Comparison of ENCODE assay signal across 1 mouse cellular context in the genomic region with DNA sequence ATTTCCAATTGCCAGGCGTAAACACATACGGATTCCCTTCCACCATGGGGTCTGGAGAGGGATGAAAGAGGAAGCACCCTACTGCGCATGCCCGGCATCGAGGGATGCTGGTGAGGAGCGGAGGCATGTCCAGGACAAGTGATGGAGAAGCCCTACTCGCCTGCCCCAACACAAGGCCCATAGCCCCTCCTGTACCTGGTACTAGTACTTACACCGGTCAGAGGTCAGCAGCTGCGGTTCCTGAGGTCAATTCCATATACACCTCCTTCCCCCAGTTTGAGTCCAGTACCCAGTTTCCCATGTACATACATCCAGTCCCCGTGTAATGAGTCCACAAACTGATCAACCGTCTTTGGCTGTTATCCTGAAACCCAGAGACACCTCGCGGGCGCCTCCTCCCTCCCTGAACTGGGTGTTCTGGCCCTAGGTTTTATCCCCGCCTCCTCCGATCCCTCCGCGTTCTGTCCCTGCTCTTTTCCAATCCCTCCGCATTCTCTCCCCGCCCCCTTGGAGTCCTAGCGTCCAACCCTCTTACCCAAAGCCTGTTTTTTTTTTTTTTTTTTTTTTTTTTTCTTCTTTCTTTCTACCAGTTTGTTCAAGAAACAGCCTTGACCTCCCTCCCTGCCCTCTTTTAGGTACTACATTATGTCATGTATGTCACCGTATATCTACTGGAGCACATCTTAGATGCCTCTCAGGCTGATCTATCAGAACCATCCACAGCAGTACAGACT.
TF ChIP-seq lines count a peak whose summit lies in the region.

Gene Cpt1c, minus strand, starts transcription at position 469 of the 734 bp plus-strand sequence.

TF ChIP-seq in CH12.LX, 34 proteins besides CTCF, POLR2A, EP300 and RAD21 (continued from another document):
- TF ChIP-seq CHD1 (IDR thresholded peaks at IDR 0.05; ENCODE audit: low read depth, low read length): no peak
- no peak for TF ChIP-seq SMC3 (IDR thresholded peaks at IDR 0.05; ENCODE audit: low read depth, low read length)
- no peak for TF ChIP-seq ZKSCAN1 (IDR thresholded peaks at IDR 0.05; ENCODE audit: borderline replicate concordance, low read depth, low read length)
- TF ChIP-seq RCOR1 (conservative IDR thresholded peaks at IDR 0.05; ENCODE audit: low read depth, low read length): no peak
- no peak for TF ChIP-seq ZC3H11A (IDR thresholded peaks at IDR 0.05; ENCODE audit: low read depth, low read length)
- TF ChIP-seq NELFE (IDR thresholded peaks at IDR 0.05; ENCODE audit: low read depth, low read length): no peak; the same call in 1 of the 2 replicates
- no peak for TF ChIP-seq TCF12 (IDR thresholded peaks at IDR 0.05; ENCODE audit: low read depth, low read length)
- no peak for TF ChIP-seq KAT2A (IDR thresholded peaks at IDR 0.05; ENCODE audit: insufficient replicate concordance, low read length)
- no peak for TF ChIP-seq MAX (IDR thresholded peaks at IDR 0.05; ENCODE audit: low read length)
- TF ChIP-seq USF2 (conservative IDR thresholded peaks at IDR 0.05; ENCODE audit: low read depth, low read length): no peak
- peak; percentile 37; the same call in 1 of the 2 replicates for TF ChIP-seq ZNF384 (IDR thresholded peaks at IDR 0.05; ENCODE audit: low read depth, low read length)
- no peak for TF ChIP-seq E2F4 (IDR thresholded peaks at IDR 0.05; ENCODE audit: insufficient replicate concordance, low read depth, low read length)
- TF ChIP-seq MEF2A (IDR thresholded peaks at IDR 0.05; ENCODE audit: borderline replicate concordance, low read depth, low read length): no peak
- TF ChIP-seq MAZ (IDR thresholded peaks at IDR 0.05; ENCODE audit: low read depth, low read length): no peak
- no peak for TF ChIP-seq IRF4 (IDR thresholded peaks at IDR 0.05; ENCODE audit: low read depth, low read length)
- peak; percentile 78 for TF ChIP-seq NRF1 (IDR thresholded peaks at IDR 0.05; ENCODE audit: low read depth, low read length)
- TF ChIP-seq ELF1 (IDR thresholded peaks at IDR 0.05; ENCODE audit: low read depth, low read length): no peak
- no peak for TF ChIP-seq UBTF (IDR thresholded peaks at IDR 0.05; ENCODE audit: low read depth, low read length)
- no peak for TF ChIP-seq MXI1 (IDR thresholded peaks at IDR 0.05; ENCODE audit: low read depth, low read length)
- no peak for TF ChIP-seq MAFK (IDR thresholded peaks at IDR 0.05; ENCODE audit: insufficient replicate concordance, low read length)
- no peak for TF ChIP-seq TBP (conservative IDR thresholded peaks at IDR 0.05; ENCODE audit: low read depth, low read length)
- TF ChIP-seq MYC (IDR thresholded peaks at IDR 0.05; ENCODE audit: low read depth, low read length): no peak
- TF ChIP-seq HCFC1 (IDR thresholded peaks at IDR 0.05; ENCODE audit: low read depth, low read length): no peak
- no peak for TF ChIP-seq PAX5 (IDR thresholded peaks at IDR 0.05; ENCODE audit: low read length)
- no peak for TF ChIP-seq BHLHE40 (IDR thresholded peaks at IDR 0.05; ENCODE audit: low read depth, low read length)
